Mouse (Mus musculus): ENCODE measurements around the gene Myoc. TPM values are rescaled to one million over a fixed set of nuclear protein-coding genes. Genes with fewer than 3 reads are reported as not detected.

Gene Myoc
- total RNA-seq (2023): not detected

GRCm38 (mm10) chr1:162639051-162639750 is at the start of gene Myoc:
Myoc (plus strand) TSS chr1:162639155.

GRCm38 (mm10) chr1:162658119-162658518 is 19.2 kb downstream of the Myoc start, which contains the start of gene Myocos:
Myocos (minus strand) TSS chr1:162658219.

Other genes with a start within 250 kb of the Myoc start
- under 1 TPM in 1 of 2 experiments, not detected in 1; 0.17 TPM for gene Dnm3, start 161.1 kb upstream of the Myoc start, total RNA-seq (2023)
- gene Mettl13, start 90.6 kb upstream of the Myoc start, total RNA-seq (2023): 10 to 100 TPM; 15.6 to 16.2 TPM
- gene Vamp4, start 68.6 kb upstream of the Myoc start, total RNA-seq (2023): 10 to 100 TPM; 63.4 to 65.2 TPM
- under 1 TPM in 1 of 2 experiments, not detected in 1; 0.77 TPM for gene Myocos, start 19.1 kb downstream of the Myoc start, total RNA-seq (2023)
- 100 to 1,000 TPM; 515 to 538 TPM for gene Prrc2c, start 101.4 kb downstream of the Myoc start, total RNA-seq (2023)
- gene Fmo4, start 174.8 kb downstream of the Myoc start, total RNA-seq (2023): not detected
- gene Fmo1, start 227.5 kb downstream of the Myoc start, total RNA-seq (2023): not detected